Mouse (Mus musculus): ENCODE data around the gene Sbno2.

DNA sequence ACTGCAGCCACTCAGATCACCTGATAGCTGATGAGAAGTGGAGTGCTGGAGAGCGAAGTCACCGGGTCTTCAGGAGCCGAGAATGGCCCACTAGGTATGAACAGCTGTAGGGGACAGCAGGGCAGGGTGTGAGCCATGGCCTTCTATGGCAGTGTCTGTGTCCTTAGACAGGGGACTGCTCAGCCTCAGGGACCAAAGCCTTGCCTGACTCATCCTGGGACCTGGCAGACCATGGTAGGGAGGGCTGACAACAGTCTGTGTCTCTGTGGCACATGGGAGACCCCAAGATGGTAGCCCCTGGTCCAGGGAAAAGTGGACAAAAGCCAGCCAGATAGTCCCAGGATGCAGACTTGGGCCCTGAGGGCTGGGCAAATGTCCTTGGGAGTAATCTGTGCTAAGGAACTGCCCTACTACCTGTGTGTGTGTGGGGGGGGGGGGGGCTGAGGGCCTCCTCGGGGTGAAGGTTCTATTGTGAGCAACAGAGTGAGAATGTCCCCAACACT lies 35.4 kb downstream of the Sbno2 start:
- TF ChIP-seq POLR2A (IDR thresholded peaks at IDR 0.05; ENCODE audit: control insufficient read depth, extremely low read depth, insufficient read depth, low read length, poor library complexity) (no peak), CTCF (IDR thresholded peaks at IDR 0.05; ENCODE audit: borderline replicate concordance, control insufficient read depth, extremely low read depth, insufficient read depth, low read length, poor library complexity) (no peak)
